Mouse (Mus musculus) cortical plate, adult 2 months (tissue): ENCODE data around the gene St3gal3.

ENCODE experiments used
- CTCF ChIP-seq: fragments of 200-500 bp; IDR thresholded peaks from 2 replicates; pipeline ENCODE4 v1.5.1; 2011; ENCODE audit warnings: mild to moderate bottlenecking, control low read depth, low read length; ENCODE audit not compliant: insufficient read depth; ENCODE audit errors: extremely low read depth
- POLR2A ChIP-seq: fragments of 200-500 bp; IDR thresholded peaks from 2 replicates; pipeline ENCODE4 v1.6.1; 2011; ENCODE audit warnings: mild to moderate bottlenecking, low read length, control low read depth; ENCODE audit not compliant: insufficient read depth; ENCODE audit errors: extremely low read depth

DNA sequence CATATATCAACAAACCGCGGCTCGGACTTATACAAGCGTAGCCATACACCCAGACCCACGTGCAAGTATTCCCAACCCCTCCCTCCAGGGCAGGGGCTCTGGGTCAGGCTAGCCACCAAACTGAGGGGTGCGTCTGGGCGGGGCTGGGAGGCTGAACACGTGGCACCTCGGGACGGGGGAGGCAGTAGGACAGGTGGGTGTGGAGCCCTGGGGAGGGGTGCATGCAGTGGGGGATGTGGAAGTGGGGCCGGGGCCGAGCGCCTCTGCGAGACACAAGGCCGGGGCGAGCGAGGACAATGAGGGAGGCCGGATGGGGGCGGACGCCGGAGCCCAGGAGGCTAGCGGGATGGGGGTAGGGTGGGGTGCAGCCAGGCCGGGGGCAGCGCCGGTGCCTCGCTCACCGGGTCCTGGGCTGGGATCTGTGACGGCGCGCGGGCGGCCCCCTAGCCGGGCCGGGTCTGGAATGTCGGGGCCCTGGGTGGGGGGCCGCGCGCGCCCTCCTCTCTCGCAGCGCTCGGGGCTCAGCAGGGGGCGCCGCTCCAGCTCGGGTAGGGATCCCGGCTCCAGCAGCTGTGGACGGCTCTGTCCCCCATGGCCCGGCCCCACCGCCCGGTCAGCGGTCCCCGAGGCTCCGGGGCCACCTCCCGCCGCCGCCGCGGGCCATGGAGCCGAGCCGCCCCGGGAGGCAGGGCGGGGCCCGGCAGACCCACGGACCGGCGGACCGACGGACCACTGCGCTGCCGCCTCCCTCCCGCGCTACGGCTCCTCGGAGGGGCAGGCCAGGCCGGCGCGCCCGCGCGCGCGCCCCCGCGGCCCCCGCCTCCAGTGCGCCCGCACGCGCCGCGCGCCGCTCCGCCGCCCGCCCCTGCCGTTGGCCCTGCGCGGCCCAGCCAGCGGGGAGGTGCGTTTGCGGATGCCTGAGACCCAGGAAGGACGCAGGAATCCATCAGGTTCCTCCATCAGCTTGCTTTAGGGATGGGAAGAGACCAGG, 251.7 kb downstream of the St3gal3 start, which contains the start of gene B4galt2:
- TF ChIP-seq CTCF (no peak), POLR2A (peak; percentile 60; the same call in 1 of the 2 replicates)
